Mouse (Mus musculus) hindbrain, embryonic 13.5 days (tissue): Measurements from ENCODE around the gene Tnfrsf8. TPM values are rescaled to one million over a fixed set of nuclear protein-coding genes. Genes with fewer than 3 reads are reported as not detected.

Experiments used
- ATAC-seq: fragments of 200-750 bp; cut with Nextera tagmentation; 2 replicates; pipeline ENCODE4 v1.8.0; 2017; ENCODE audit warnings: moderate TSS enrichment; ENCODE audit not compliant: low FRiP score
- H3K27ac ChIP-seq: fragments of 300-500 bp; sonication (generic); 2 replicates; pipeline ENCODE4 v1.5.1; 2015; ENCODE audit warnings: inconsistent platforms, mild to moderate bottlenecking, moderate library complexity
- H3K27me3 ChIP-seq: fragments of 300-500 bp; sonication (generic); 2 replicates; pipeline ENCODE4 v1.6.1; 2015; ENCODE audit warnings: mild to moderate bottlenecking, inconsistent platforms
- H3K36me3 ChIP-seq: fragments of 300-500 bp; sonication (generic); 2 replicates; pipeline ENCODE4 v1.6.1; 2015; ENCODE audit warnings: mild to moderate bottlenecking, inconsistent platforms
- H3K4me1 ChIP-seq: fragments of 300-500 bp; sonication (generic); replicated peaks from 2 replicates; pipeline ENCODE4 v1.6.1; 2015; ENCODE audit warnings: inconsistent platforms
- H3K4me2 ChIP-seq: fragments of 300-500 bp; sonication (generic); 2 replicates; pipeline ENCODE4 v1.6.1; 2015; ENCODE audit warnings: inconsistent platforms, mild to moderate bottlenecking, moderate library complexity
- H3K4me3 ChIP-seq: fragments of 300-500 bp; sonication (generic); 2 replicates; pipeline ENCODE4 v1.5.1; 2015; ENCODE audit warnings: mild to moderate bottlenecking, inconsistent platforms
- H3K9ac ChIP-seq: fragments of 300-500 bp; sonication (generic); 2 replicates; pipeline ENCODE4 v1.6.1; 2015; ENCODE audit warnings: mild to moderate bottlenecking, inconsistent platforms
- H3K9me3 ChIP-seq: fragments of 300-500 bp; sonication (generic); 2 replicates; pipeline ENCODE4 v1.6.1; 2016; ENCODE audit warnings: inconsistent platforms
- WGBS: fragments of 180-500 bp; shearing (Covaris S2); methylation state at CpG from one replicate; pipeline ENCODE4 v1.1.7; 2015; 5-methylcytosine and 5-hydroxymethylcytosine counted together
- polyA plus RNA-seq: library from polyadenylated mRNA; unstranded; fragments of >200 nt; fragmentation: Nextera tagmentation; extraction: Ambion mirVana; gene quantifications from 2 replicates; pipeline ENCODE4 v1.2.1, GENCODE M21; 2015

Gene Tnfrsf8
- polyA plus RNA-seq, 1 experiment from 2014 or later = 0.12 TPM

DNA sequence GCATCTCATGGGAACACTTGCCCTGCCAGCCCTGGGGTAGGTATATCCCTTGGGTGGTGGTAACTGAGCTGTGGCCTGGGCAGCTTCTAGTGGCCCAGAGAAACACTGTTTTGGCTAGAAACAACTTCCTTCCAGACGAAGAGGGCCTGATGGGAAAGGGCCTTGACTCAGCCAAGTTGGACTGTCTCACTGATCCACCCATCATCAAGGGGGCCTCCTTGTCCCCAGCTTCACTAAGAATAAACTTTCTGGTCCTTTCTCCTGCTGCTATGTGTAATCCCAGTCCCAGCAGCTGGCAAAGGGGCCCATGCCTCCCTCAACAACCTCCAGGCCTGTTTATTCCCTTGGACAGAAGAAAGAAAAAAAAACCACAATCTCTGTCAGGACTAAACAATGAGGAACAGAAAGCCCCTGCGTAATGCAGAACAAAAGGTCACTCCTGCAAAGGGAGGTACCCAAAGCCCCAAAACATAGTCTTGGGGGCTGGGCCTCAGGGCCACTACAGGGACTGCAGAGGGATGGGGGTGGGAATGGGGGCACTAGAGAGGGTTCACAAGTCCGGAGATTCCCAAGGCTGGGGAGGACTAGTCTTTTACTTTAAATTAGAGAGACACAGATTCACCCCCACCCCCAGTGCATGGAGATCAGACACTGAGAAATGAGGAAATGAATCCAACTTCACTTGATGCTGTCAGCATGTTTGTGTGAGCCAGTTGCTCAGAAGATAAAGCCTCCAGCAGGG, 81.3 kb downstream of the Tnfrsf8 start:
- no peaks in the 10 kb centered on the region for H3K9me3 ChIP-seq
- no peaks in the 10 kb centered on the region for H3K4me1 ChIP-seq
- no peak overlapping the region for H3K4me2 ChIP-seq
- H3K4me3 ChIP-seq = no peak overlapping the region
- no peaks in the 10 kb centered on the region for H3K27me3 ChIP-seq
- WGBS = 27% methylated on average over 3 of the region's 3 CpGs
- no peak for ATAC-seq
- no peak overlapping the region for H3K9ac ChIP-seq
- no peaks in the 10 kb centered on the region for H3K36me3 ChIP-seq
- no peak overlapping the region for H3K27ac ChIP-seq

GRCm38 (mm10) chr4:145231732-145232131, 83.2 kb downstream of the Tnfrsf8 start:
- WGBS = 84% methylated on average over 5 of the region's 5 CpGs
- H3K4me2 ChIP-seq = no peak overlapping the region
- no peak overlapping the region for H3K27ac ChIP-seq
- H3K4me3 ChIP-seq = no peak overlapping the region
- no peaks in the 10 kb centered on the region for H3K27me3 ChIP-seq
- no peak for ATAC-seq
- H3K4me1 ChIP-seq = no peaks in the 10 kb centered on the region
- H3K36me3 ChIP-seq = no peaks in the 10 kb centered on the region
- no peak overlapping the region for H3K9ac ChIP-seq
- H3K9me3 ChIP-seq = no peaks in the 10 kb centered on the region

DNA sequence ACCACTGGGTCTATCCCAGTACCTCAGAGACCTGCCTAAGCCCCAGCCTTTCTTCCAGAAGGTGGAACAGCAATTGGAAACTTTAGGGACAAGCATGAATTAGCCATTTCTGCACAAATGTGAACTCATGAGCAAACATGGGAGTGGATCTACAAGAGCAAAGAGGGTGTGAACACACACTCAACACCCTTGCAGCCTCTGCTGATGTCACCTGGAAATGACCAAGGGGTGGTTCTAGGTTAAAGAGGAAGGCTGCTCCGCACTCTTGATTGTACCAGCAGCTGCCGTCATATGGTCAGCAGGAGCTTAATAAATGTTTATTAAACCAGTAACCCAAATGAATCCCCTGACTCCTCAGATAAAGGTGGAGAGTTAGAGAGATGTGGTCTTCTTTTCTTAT, 84.3 kb downstream of the Tnfrsf8 start:
- H3K4me2 ChIP-seq = no peak overlapping the region
- WGBS = 93% methylated on average over 2 of the region's 2 CpGs
- no peaks in the 10 kb centered on the region for H3K36me3 ChIP-seq
- ATAC-seq = no peak
- H3K27me3 ChIP-seq = no peaks in the 10 kb centered on the region
- H3K9ac ChIP-seq = no peak overlapping the region
- H3K9me3 ChIP-seq = no peaks in the 10 kb centered on the region
- H3K4me1 ChIP-seq = no peaks in the 10 kb centered on the region
- H3K4me3 ChIP-seq = no peak overlapping the region
- H3K27ac ChIP-seq = no peak overlapping the region

- no peaks in the 10 kb centered on the region for H3K9me3 ChIP-seq
- 95% methylated on average over 5 of the region's 5 CpGs for WGBS
- H3K9ac ChIP-seq = no peak overlapping the region
- H3K4me1 ChIP-seq = no peaks in the 10 kb centered on the region
- no peak overlapping the region for H3K4me3 ChIP-seq
- no peaks in the 10 kb centered on the region for H3K27me3 ChIP-seq
- H3K27ac ChIP-seq = no peak overlapping the region
- ATAC-seq = no peak
- no peaks in the 10 kb centered on the region for H3K36me3 ChIP-seq
- H3K4me2 ChIP-seq = no peak overlapping the region
These were observed 85.3 kb downstream of the Tnfrsf8 start for GRCm38 (mm10) chr4:145229524-145230163.

DNA sequence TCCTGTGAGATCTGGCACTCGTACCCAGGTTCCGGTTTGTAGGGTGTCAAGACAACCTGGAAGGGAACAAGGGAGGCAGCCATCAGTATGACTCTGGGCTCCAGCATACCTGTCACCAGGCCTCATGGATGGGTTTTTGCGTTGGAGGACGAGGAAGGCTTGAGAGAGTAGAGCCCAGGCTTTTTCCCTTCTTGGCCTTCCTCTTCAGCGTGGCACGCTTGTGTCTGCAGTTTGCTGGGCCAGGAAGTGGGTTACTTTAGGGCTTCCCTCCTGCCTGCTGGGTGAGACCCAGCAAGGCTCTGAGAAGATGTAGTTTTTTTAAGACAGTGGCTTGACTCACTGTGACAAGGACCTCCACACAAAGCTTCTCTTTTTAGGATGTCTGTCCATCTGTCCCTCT, 85.9 kb downstream of the Tnfrsf8 start:
- no peak overlapping the region for H3K4me3 ChIP-seq
- ATAC-seq = no peak
- no peaks in the 10 kb centered on the region for H3K27me3 ChIP-seq
- no peaks in the 10 kb centered on the region for H3K4me1 ChIP-seq
- H3K4me2 ChIP-seq = no peak overlapping the region
- H3K9me3 ChIP-seq = no peaks in the 10 kb centered on the region
- no peak overlapping the region for H3K9ac ChIP-seq
- WGBS = 91% methylated on average over 6 of the region's 6 CpGs
- H3K27ac ChIP-seq = no peak overlapping the region
- no peaks in the 10 kb centered on the region for H3K36me3 ChIP-seq

- 92% methylated on average over 4 of the region's 4 CpGs for WGBS
- no peaks in the 10 kb centered on the region for H3K27me3 ChIP-seq
These were observed 90.4 kb downstream of the Tnfrsf8 start for GRCm38 (mm10) chr4:145224613-145225012.

DNA sequence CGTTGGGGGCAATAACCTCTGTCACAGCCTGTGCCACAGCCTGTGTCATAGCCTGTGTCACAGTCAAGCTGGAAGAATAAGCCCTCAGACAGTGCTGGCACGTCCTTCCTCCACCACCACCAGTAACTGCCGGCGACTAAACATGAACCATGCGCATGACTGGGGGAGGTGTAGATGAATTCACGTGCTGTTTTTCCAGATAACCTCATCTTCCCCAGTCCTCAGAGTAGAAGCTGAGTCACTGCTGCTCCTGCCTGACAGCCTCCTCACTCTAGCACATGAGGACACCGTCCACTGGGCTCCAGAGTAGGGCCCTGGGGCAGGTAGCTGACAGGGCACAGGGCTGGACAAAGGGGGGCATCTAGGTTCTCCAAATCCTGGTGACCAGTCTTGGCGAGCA, 92.9 kb downstream of the Tnfrsf8 start:
- H3K36me3 ChIP-seq = no peaks in the 10 kb centered on the region
- no peak overlapping the region for H3K4me3 ChIP-seq
- H3K27me3 ChIP-seq = no peaks in the 10 kb centered on the region
- no peaks in the 10 kb centered on the region for H3K9me3 ChIP-seq
- WGBS = 86% methylated on average over 8 of the region's 8 CpGs
- H3K4me1 ChIP-seq = no peaks in the 10 kb centered on the region
- ATAC-seq = no peak
- H3K4me2 ChIP-seq = no peak overlapping the region
- H3K27ac ChIP-seq = no peak overlapping the region
- no peak overlapping the region for H3K9ac ChIP-seq

More at GRCm38 (mm10) chr4:145224613-145225012, 90.4 kb downstream of the Tnfrsf8 start:
- H3K4me1 ChIP-seq = no peaks in the 10 kb centered on the region
- H3K4me2 ChIP-seq = no peak overlapping the region
- H3K9ac ChIP-seq = no peak overlapping the region
- ATAC-seq = no peak
- H3K27ac ChIP-seq = no peak overlapping the region
- no peaks in the 10 kb centered on the region for H3K36me3 ChIP-seq
- H3K9me3 ChIP-seq = no peaks in the 10 kb centered on the region
- no peak overlapping the region for H3K4me3 ChIP-seq

- H3K27ac ChIP-seq = no peak overlapping the region
- no peak overlapping the region for H3K4me3 ChIP-seq
- H3K27me3 ChIP-seq = no peaks in the 10 kb centered on the region
- ATAC-seq = no peak
- H3K9me3 ChIP-seq = no peaks in the 10 kb centered on the region
- H3K9ac ChIP-seq = no peak overlapping the region
- no peaks in the 10 kb centered on the region for H3K36me3 ChIP-seq
- 77% methylated on average over 2 of the region's 2 CpGs for WGBS
- no peak overlapping the region for H3K4me2 ChIP-seq
- H3K4me1 ChIP-seq = no peaks in the 10 kb centered on the region
These were observed 93.6 kb downstream of the Tnfrsf8 start for GRCm38 (mm10) chr4:145221379-145221778.

DNA sequence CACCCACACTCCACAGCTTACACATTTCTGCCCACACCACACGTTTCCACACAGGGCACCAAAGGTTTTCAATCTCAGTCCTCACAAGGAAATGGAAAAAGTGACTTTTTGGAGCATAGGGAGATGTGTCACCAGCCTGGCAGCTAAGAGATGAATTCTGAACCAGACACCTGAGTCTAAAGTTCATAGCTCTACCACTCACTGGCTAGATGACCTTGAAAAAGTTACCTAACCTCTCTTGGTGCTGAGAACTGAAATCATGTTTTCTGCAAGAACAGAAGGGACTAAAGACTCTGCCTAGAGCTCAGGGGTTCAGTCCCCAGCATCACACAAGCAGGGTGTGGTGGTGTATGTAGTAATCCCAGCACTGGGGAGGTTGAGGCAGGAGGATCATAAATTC, 95.0 kb downstream of the Tnfrsf8 start:
- Histone ChIP-seq H3K36me3 (no peaks in the 10 kb centered on the region), H3K4me2 (no peak overlapping the region), H3K27me3 (no peaks in the 10 kb centered on the region), H3K9me3 (no peaks in the 10 kb centered on the region), H3K4me1 (peaks cover under 1% of the 10 kb centered on the region; the same call in 1 of the 2 replicates), H3K27ac (no peak overlapping the region), H3K4me3 (no peak overlapping the region), H3K9ac (no peak overlapping the region)
- ATAC-seq = no peak
- 89% methylated on average over 1 of the region's 1 CpGs for WGBS

- H3K9ac ChIP-seq = no peak overlapping the region
- WGBS = 72% methylated on average over 15 of the region's 15 CpGs
- H3K9me3 ChIP-seq = no peaks in the 10 kb centered on the region
- no peaks in the 10 kb centered on the region for H3K27me3 ChIP-seq
- H3K27ac ChIP-seq = no peak overlapping the region
- ATAC-seq = no peak
- no peaks in the 10 kb centered on the region for H3K36me3 ChIP-seq
- H3K4me3 ChIP-seq = no peak overlapping the region
- peaks cover 6% of the 10 kb centered on the region for H3K4me1 ChIP-seq
- no peak overlapping the region for H3K4me2 ChIP-seq
These were observed 95.6 kb downstream of the Tnfrsf8 start for GRCm38 (mm10) chr4:145219240-145219985.

DNA sequence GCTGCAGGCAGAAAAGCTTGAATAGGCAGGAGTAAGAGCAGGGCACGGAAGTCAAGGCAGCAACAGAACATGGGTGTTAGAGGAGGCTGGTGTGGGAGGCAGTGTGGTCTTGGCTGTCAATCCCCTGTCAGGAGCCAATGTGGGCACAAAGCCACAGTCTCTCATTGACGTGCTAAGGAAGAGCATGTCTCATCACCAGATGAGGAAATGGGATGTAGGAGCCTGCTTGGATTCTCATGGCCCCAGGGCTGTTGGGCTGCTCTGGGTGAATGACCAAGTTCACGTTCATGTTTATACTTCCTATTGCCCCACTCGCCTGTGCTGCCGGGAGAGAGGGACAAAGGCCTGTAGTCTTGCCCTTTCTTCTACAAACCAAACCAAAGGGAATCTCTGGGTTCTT, 97.1 kb downstream of the Tnfrsf8 start:
- H3K4me3 ChIP-seq = no peak overlapping the region
- no peak overlapping the region for H3K27ac ChIP-seq
- H3K4me1 ChIP-seq = peaks cover 7% of the 10 kb centered on the region
- H3K36me3 ChIP-seq = no peaks in the 10 kb centered on the region
- no peaks in the 10 kb centered on the region for H3K27me3 ChIP-seq
- 71% methylated on average over 5 of the region's 5 CpGs for WGBS
- no peaks in the 10 kb centered on the region for H3K9me3 ChIP-seq
- ATAC-seq = no peak
- no peak overlapping the region for H3K9ac ChIP-seq
- H3K4me2 ChIP-seq = no peak overlapping the region
